Mouse (Mus musculus) heart, embryonic 16.5 days (tissue): ENCODE measurements at regions not wholly inside any gene's neighbourhood (a gene's known extent, or its start where the extent isn't known, plus 50 kb on each side); places are given as distances from the start of the nearest gene placed in this dataset.
"Not testable (repeated sequence)": the region's sequence is repeated elsewhere in the genome, so short reads cannot be mapped to it uniquely, and the experiment has no call there.

Source experiments
- ATAC-seq: fragments of 200-750 bp; cut with Nextera tagmentation; replicated peaks from 2 replicates; pipeline ENCODE4 v1.8.0; 2017; ENCODE audit warnings: moderate number of reproducible peaks; ENCODE audit not compliant: insufficient read depth, low FRiP score; ENCODE audit errors: extremely low read depth
- H3K27ac ChIP-seq: fragments of 300-500 bp; sonication (generic); 2 replicates; pipeline ENCODE4 v1.5.1; 2014; ENCODE audit warnings: mild to moderate bottlenecking, low read length, control low read depth, moderate library complexity
- H3K27me3 ChIP-seq: fragments of 300-500 bp; sonication (generic); 2 replicates; pipeline ENCODE4 v1.6.1; 2014; ENCODE audit warnings: low read length, mixed read lengths; ENCODE audit not compliant: control insufficient read depth, insufficient read depth
- H3K36me3 ChIP-seq: fragments of 300-500 bp; sonication (generic); 2 replicates; pipeline ENCODE4 v1.6.1; 2014; ENCODE audit not compliant: control insufficient read depth, insufficient read depth
- H3K4me1 ChIP-seq: fragments of 300-500 bp; sonication (generic); 2 replicates; pipeline ENCODE4 v1.6.1; 2014; ENCODE audit warnings: low read length, mixed read lengths; ENCODE audit not compliant: control insufficient read depth, insufficient read depth
- H3K4me2 ChIP-seq: fragments of 300-500 bp; sonication (generic); 2 replicates; pipeline ENCODE4 v1.6.1; 2014; ENCODE audit warnings: low read depth, mild to moderate bottlenecking, control low read depth, low read length
- H3K4me3 ChIP-seq: fragments of 300-500 bp; sonication (generic); 2 replicates; pipeline ENCODE4 v1.5.1; 2014; ENCODE audit warnings: mild to moderate bottlenecking, control low read depth, low read length
- H3K9ac ChIP-seq: fragments of 300-500 bp; sonication (generic); 2 replicates; pipeline ENCODE4 v1.6.1; 2014; ENCODE audit warnings: low read length, control low read depth
- H3K9me3 ChIP-seq: fragments of 300-500 bp; sonication (generic); replicated peaks from 2 replicates; pipeline ENCODE4 v1.6.1; 2016; ENCODE audit warnings: low read length; ENCODE audit not compliant: control insufficient read depth
- WGBS: fragments of 180-500 bp; shearing (Covaris S2); extraction: QIAGEN DNeasy Blood & Tissue Kit; methylation state at CpG from one replicate; pipeline ENCODE4 v1.1.7; 2014; 5-methylcytosine and 5-hydroxymethylcytosine counted together

- 29% methylated on average over 4 of the region's 4 CpGs for WGBS
- no peak overlapping the region for H3K4me2 ChIP-seq
Observed at GRCm38 (mm10) chr6:95058017-95058416, 59.0 kb upstream of the Kbtbd8 start.

GRCm38 (mm10) chr6:95056222-95056621 is 60.8 kb upstream of the Kbtbd8 start:
- no peaks in the 10 kb centered on the region for H3K27me3 ChIP-seq
- H3K9ac ChIP-seq: no peak overlapping the region
- H3K4me2 ChIP-seq: no peak overlapping the region
- no peaks in the 10 kb centered on the region for H3K9me3 ChIP-seq
- no peaks in the 10 kb centered on the region for H3K36me3 ChIP-seq
- no peak overlapping the region for H3K4me3 ChIP-seq
- no peak overlapping the region for H3K27ac ChIP-seq
- H3K4me1 ChIP-seq: no peaks in the 10 kb centered on the region
- no peak for ATAC-seq
- WGBS: 82% methylated on average over 2 of the region's 2 CpGs

More at GRCm38 (mm10) chr6:95058017-95058416, 59.0 kb upstream of the Kbtbd8 start:
- no peak for ATAC-seq
- Histone ChIP-seq H3K27ac (no peak overlapping the region), H3K27me3 (no peaks in the 10 kb centered on the region), H3K4me1 (no peaks in the 10 kb centered on the region), H3K9me3 (no peaks in the 10 kb centered on the region), H3K9ac (no peak overlapping the region), H3K36me3 (no peaks in the 10 kb centered on the region), H3K4me3 (no peak overlapping the region)

- no peaks in the 10 kb centered on the region for H3K36me3 ChIP-seq
- H3K4me1 ChIP-seq: no peaks in the 10 kb centered on the region
- H3K27ac ChIP-seq: no peak overlapping the region
- no peaks in the 10 kb centered on the region for H3K9me3 ChIP-seq
- H3K4me2 ChIP-seq: no peak overlapping the region
- no peak overlapping the region for H3K4me3 ChIP-seq
- H3K27me3 ChIP-seq: no peaks in the 10 kb centered on the region
- 47% methylated on average over 9 of the region's 9 CpGs for WGBS
- no peak for ATAC-seq
- H3K9ac ChIP-seq: no peak overlapping the region
Observed at GRCm38 (mm10) chr6:95053717-95054382, 63.2 kb upstream of the Kbtbd8 start.

GRCm38 (mm10) chr6:95041351-95041750 is 75.7 kb upstream of the Kbtbd8 start:
- H3K9ac ChIP-seq, ATAC-seq, H3K27me3 ChIP-seq, H3K4me2 ChIP-seq, H3K4me3 ChIP-seq, H3K36me3 ChIP-seq, H3K9me3 ChIP-seq, H3K4me1 ChIP-seq, H3K27ac ChIP-seq: not testable (repeated sequence)
- WGBS: 23% methylated on average over 7 of the region's 10 CpGs

- Histone ChIP-seq H3K4me1 (no peaks in the 10 kb centered on the region), H3K27me3 (no peaks in the 10 kb centered on the region), H3K36me3 (no peaks in the 10 kb centered on the region), H3K4me3 (no peak overlapping the region), H3K4me2 (no peak overlapping the region), H3K9ac (no peak overlapping the region), H3K9me3 (no peaks in the 10 kb centered on the region), H3K27ac (no peak overlapping the region)
- 43% methylated on average over 4 of the region's 4 CpGs for WGBS
- no peak for ATAC-seq
Observed at GRCm38 (mm10) chr6:95024239-95024638, 92.8 kb upstream of the Kbtbd8 start.

- Histone ChIP-seq H3K36me3 (no peaks in the 10 kb centered on the region), H3K27me3 (no peaks in the 10 kb centered on the region), H3K27ac (no peak overlapping the region), H3K9me3 (no peaks in the 10 kb centered on the region), H3K4me2 (no peak overlapping the region), H3K4me3 (no peak overlapping the region), H3K4me1 (no peaks in the 10 kb centered on the region), H3K9ac (no peak overlapping the region)
- 71% methylated on average over 7 of the region's 7 CpGs for WGBS
- no peak for ATAC-seq
Observed at GRCm38 (mm10) chr6:95021724-95022123, 95.3 kb upstream of the Kbtbd8 start.

GRCm38 (mm10) chr6:95017911-95018310 is 99.1 kb upstream of the Kbtbd8 start:
- Histone ChIP-seq H3K9ac (no peak overlapping the region), H3K9me3 (no peaks in the 10 kb centered on the region), H3K4me1 (no peaks in the 10 kb centered on the region), H3K27ac (no peak overlapping the region), H3K4me3 (no peak overlapping the region), H3K27me3 (no peaks in the 10 kb centered on the region), H3K4me2 (no peak overlapping the region), H3K36me3 (no peaks in the 10 kb centered on the region)
- ATAC-seq: no peak
- 54% methylated on average over 4 of the region's 4 CpGs for WGBS

- Histone ChIP-seq H3K4me3 (no peak overlapping the region), H3K36me3 (no peaks in the 10 kb centered on the region), H3K27ac (no peak overlapping the region), H3K4me1 (no peaks in the 10 kb centered on the region), H3K9ac (no peak overlapping the region), H3K4me2 (no peak overlapping the region), H3K27me3 (no peaks in the 10 kb centered on the region), H3K9me3 (no peaks in the 10 kb centered on the region)
- 52% methylated on average over 3 of the region's 3 CpGs for WGBS
- no peak for ATAC-seq
Observed at GRCm38 (mm10) chr6:95017484-95017883, 99.6 kb upstream of the Kbtbd8 start.

GRCm38 (mm10) chr6:95013096-95013495 is 103.9 kb upstream of the Kbtbd8 start:
- H3K27ac ChIP-seq: no peak overlapping the region
- H3K4me1 ChIP-seq: no peaks in the 10 kb centered on the region
- H3K4me2 ChIP-seq: no peak overlapping the region
- H3K4me3 ChIP-seq: no peak overlapping the region
- ATAC-seq: no peak
- H3K9me3 ChIP-seq: no peaks in the 10 kb centered on the region
- no peaks in the 10 kb centered on the region for H3K36me3 ChIP-seq
- H3K9ac ChIP-seq: no peak overlapping the region
- 35% methylated on average over 5 of the region's 5 CpGs for WGBS
- no peaks in the 10 kb centered on the region for H3K27me3 ChIP-seq
